Mouse (Mus musculus) NIH3T3 (cell line): Measurements from ENCODE around the gene Actn1.

Experiments used
- DNase-seq: peaks from one replicate; pipeline ENCODE4 v3.0.0-alpha.2; 2012; ENCODE audit warnings: low read depth

Gene Actn1

GRCm38 (mm10) chr12:80226101-80226500 lies 34.1 kb downstream of the Actn1 start:
- DNase-seq = no peak

- no peak for DNase-seq
These were observed 35.9 kb downstream of the Actn1 start for GRCm38 (mm10) chr12:80224241-80224731.

DNA sequence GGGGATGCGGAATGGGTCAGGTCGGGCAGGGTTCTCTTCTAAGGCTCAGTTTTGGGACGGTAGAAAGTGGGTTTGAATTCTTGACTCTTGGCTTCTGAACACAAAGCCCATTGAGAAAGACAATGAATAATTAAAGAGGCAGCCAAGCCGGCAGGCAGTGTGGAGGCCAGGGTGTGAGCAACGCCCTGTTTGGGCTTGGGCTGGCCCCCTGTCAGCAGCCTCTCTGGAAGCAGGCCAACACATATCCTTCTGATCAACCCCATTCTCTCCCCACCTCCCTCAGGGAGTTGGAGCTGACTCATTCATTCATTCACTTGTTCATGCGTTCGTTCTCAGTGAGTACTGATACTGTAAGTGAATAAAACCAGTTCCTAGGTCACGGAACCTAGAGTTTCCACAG lies 36.7 kb downstream of the Actn1 start:
- DNase-seq = peak; percentile 82

- peak; percentile 48 for DNase-seq
These were observed 37.7 kb downstream of the Actn1 start for GRCm38 (mm10) chr12:80222473-80222872.

DNA sequence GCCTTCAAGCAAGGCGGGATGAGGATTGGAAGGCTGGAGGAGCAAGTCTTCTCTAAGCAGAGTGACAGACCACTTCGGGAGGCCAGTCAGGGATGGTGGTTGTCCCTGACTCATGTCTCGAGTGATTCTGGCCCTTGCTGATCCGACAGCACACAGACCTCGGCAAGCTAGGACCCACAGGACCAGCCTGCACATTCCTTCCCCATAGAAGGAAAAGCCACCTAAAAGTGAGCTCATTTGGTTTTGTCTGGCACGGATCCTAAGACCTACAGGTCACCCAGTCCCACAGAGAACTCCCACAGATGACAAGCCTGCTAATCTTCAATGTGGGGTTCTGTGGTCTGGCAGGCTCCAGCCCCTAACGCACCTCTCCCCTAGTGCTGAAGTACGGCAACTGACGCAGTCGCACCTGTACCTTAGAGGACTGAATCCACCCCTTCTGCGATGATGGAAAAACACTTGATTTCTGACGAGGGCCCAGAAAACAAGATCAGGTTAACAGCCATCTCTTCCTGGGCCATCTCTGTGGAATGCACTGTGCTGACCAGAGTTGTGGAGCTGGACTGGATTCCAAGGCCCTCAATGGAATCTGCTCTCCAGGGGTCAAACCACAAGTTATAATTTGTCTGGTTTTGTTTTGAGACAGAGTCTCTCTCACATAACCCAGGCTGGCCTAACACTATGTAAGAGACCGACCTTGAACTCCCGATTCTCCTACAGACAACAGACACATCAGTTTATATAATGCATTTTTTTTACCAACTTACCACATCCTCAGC lies 39.7 kb downstream of the Actn1 start:
- DNase-seq = peak; percentile 64

GRCm38 (mm10) chr12:80218784-80219183 lies 41.4 kb downstream of the Actn1 start:
- DNase-seq = no peak

- DNase-seq = peak; percentile 13
These were observed 42.0 kb downstream of the Actn1 start for GRCm38 (mm10) chr12:80218045-80218611.

GRCm38 (mm10) chr12:80217049-80217448 lies 43.1 kb downstream of the Actn1 start:
- peak; percentile 14 for DNase-seq

GRCm38 (mm10) chr12:80216258-80216881 lies 43.8 kb downstream of the Actn1 start:
- peak; percentile 58 for DNase-seq

GRCm38 (mm10) chr12:80213810-80214209 lies 46.4 kb downstream of the Actn1 start:
- DNase-seq = no peak

- DNase-seq = no peak
These were observed 46.9 kb downstream of the Actn1 start for GRCm38 (mm10) chr12:80213263-80213662.

- no peak for DNase-seq
These were observed 49.2 kb downstream of the Actn1 start for GRCm38 (mm10) chr12:80210791-80211612.

- no peak for DNase-seq
These were observed 50.3 kb downstream of the Actn1 start for GRCm38 (mm10) chr12:80209914-80210313.

DNA sequence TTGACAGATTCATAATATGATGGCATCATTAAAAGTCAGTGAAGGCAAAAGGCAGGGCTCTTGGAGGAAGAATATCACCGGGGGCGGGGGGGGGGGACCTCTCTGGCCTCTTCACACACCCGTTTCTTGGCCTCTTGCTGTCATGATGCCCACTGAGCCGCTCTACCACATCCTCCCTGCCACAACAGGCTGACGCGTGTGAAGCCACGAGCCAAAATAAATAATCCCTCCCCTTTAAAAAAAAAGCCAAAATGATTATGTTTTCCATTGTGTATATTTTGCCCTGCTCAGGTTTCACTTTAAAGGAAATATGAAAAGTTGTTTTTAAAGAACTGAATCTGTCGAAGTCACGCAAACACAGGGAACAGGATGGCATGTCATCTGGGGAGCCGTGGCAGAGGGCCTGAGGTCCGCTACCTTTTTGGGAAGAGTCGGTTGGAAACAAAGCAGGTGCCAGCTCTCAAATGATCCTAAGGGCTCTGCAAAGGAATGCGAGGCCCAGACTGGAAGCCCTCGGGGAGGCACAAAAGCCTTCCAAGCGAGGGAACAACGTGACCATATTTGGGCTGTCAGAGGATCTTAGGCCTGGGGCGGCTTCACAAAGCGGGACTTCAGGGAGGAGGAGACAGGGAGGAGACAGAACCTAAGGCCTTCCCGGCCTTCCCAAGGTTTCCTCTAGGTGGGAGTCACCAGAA lies 51.9 kb downstream of the Actn1 start:
- peak; percentile 15 for DNase-seq

DNA sequence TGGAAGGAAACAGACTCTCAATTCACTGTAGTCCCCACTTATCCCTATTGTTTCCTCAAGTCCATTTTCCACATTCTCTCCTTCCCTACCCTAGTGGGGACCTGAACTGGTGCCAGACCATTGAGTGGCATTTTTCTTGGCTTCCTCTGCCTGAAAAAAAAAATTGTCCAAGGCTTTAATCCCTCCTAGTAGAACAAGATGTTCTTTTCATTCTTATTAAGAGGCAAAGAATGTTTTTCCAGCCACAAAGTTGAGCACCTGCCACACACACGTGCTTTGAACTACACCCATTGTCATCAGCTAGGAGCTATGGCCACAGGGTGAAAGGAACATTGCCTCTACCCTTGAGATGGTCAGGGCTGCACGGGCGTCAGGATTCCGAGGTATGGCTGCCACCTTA lies 56.9 kb downstream of the Actn1 start:
- no peak for DNase-seq

- DNase-seq = peak; percentile 15
These were observed 60.4 kb downstream of the Actn1 start for GRCm38 (mm10) chr12:80199738-80200137.

DNA sequence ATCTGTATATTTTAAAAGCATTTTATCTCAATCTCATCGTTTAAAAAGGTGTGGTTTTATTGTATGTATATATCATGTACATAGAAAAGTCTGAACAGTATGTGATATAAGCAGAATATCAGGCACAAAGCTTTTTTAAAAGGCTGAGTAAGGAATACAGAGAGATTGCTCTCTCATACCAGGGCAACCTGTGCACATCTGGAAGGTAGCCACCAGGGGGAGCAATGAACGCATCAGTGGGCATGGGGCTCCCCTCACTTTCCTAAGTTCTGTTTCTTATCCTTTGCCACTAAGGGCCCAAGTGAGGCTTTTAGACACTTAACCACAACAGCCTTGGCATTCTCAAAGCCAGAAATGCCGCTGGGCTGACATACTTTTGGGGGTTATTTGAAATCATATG lies 61.7 kb downstream of the Actn1 start:
- DNase-seq = peak; percentile 93

- DNase-seq = peak; percentile 77
These were observed 62.8 kb downstream of the Actn1 start for GRCm38 (mm10) chr12:80197343-80197742.

GRCm38 (mm10) chr12:80191806-80192205 lies 68.4 kb downstream of the Actn1 start:
- DNase-seq = no peak

DNA sequence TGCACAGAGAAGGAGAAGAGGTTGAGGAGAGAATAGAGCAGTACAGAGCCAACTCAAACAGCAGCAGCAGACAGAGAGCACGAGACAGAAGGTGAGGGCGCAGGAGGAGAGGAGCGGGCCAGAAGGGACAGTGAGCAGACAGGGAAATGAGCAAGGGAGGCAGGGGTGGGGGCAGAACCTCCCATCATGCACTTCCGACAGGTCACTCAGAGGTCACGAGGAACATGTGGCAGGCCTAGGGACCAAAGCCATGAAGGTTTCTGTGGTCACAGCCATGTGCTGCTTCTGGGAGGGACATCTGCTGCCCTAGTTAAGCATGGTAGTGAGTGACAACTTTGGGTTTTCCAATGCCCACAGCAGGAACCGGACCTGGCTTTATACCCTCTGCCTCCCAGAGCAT lies 68.8 kb downstream of the Actn1 start:
- DNase-seq = no peak

DNA sequence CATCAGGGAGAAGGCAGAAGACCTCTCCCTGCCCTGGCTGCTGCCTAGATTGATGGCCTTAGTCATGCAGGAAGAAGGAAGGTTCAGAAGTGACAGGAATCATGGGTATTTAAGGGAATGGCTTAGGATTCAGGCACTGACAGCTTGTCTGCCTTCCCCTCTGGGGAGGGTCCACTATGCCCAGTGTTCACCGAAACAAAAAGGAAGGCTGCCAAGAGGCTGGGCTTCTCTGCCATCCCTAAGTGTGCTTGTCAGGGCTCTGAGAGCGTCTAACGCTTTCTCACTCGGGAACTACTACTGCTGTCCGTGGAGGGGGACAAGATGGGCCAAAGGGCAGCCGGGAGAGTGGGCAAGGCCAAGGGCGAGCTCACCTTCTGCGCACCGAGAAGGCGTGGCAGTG lies 69.3 kb downstream of the Actn1 start:
- no peak for DNase-seq

DNA sequence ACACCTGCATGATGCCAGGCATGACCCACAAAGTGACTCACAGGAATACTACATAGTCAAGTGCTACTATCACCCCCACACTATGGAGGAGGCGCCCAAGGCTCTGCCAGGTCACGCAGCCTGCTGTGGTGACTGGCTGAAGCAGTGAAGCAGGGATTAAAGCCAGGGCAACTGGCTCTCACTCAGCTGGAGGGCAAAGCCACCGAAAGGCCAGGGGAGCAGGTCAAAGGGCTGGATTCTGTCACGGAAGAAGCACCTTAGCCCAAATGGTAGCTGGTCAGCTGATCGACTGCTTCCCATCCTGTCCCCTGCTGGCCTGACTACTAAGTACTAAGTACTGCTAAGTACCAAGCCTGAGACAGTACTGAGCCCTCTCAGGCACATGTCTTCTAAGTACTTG lies 76.1 kb downstream of the Actn1 start:
- DNase-seq = no peak
